Mouse (Mus musculus) liver, embryonic 16.5 days (tissue): ENCODE measurements around the gene 9530053A07Rik. TPM values are rescaled to one million over a fixed set of nuclear protein-coding genes. Genes with fewer than 3 reads are reported as not detected.
"Not testable (repeated sequence)": the region's sequence is repeated elsewhere in the genome, so short reads cannot be mapped to it uniquely, and the experiment has no call there.

ENCODE experiments used
- ATAC-seq: fragments of 200-750 bp; cut with Nextera tagmentation; 2 replicates; pipeline ENCODE4 v1.8.0; 2017; ENCODE audit warnings: low read depth, mild to moderate bottlenecking, moderate number of reproducible peaks, moderate library complexity
- H3K27ac ChIP-seq: fragments of 300-500 bp; sonication (generic); 2 replicates; pipeline ENCODE4 v1.5.1; 2014; ENCODE audit warnings: mild to moderate bottlenecking, low read length
- H3K27me3 ChIP-seq: fragments of 300-500 bp; sonication (generic); 2 replicates; pipeline ENCODE4 v1.6.1; 2014; ENCODE audit warnings: low read depth, low read length, mixed read lengths; ENCODE audit not compliant: control insufficient read depth, insufficient read depth
- H3K36me3 ChIP-seq: fragments of 300-500 bp; sonication (generic); 2 replicates; pipeline ENCODE4 v1.6.1; 2014; ENCODE audit warnings: mild to moderate bottlenecking; ENCODE audit not compliant: control insufficient read depth, insufficient read depth
- H3K4me1 ChIP-seq: fragments of 300-500 bp; sonication (generic); 2 replicates; pipeline ENCODE4 v1.6.1; 2014; ENCODE audit warnings: low read depth, low read length, mixed read lengths; ENCODE audit not compliant: control insufficient read depth
- H3K4me2 ChIP-seq: fragments of 300-500 bp; sonication (generic); 2 replicates; pipeline ENCODE4 v1.6.1; 2014; ENCODE audit warnings: low read depth, low read length, mixed read lengths
- H3K4me3 ChIP-seq: fragments of 300-500 bp; sonication (generic); 2 replicates; pipeline ENCODE4 v1.5.1; 2014; ENCODE audit warnings: low read depth, mild to moderate bottlenecking, low read length
- H3K9ac ChIP-seq: fragments of 300-500 bp; sonication (generic); 2 replicates; pipeline ENCODE4 v1.6.1; 2014; ENCODE audit warnings: low read depth, low read length
- H3K9me3 ChIP-seq: fragments of 300-500 bp; sonication (generic); replicated peaks from 2 replicates; pipeline ENCODE4 v1.6.1; 2016; ENCODE audit warnings: low read length; ENCODE audit not compliant: control insufficient read depth
- WGBS: fragments of 180-500 bp; shearing (Covaris S2); extraction: QIAGEN DNeasy Blood & Tissue Kit; methylation state at CpG from one replicate; pipeline ENCODE4 v1.1.7; 2014; ENCODE audit not compliant: insufficient replicate concordance; 5-methylcytosine and 5-hydroxymethylcytosine counted together
- polyA plus RNA-seq: library from polyadenylated mRNA; unstranded; fragments of >200 nt; fragmentation: Nextera tagmentation; extraction: Ambion mirVana; gene quantifications from 2 replicates; pipeline ENCODE4 v1.2.1, GENCODE M21; 2015

The 9530053A07Rik gene
- polyA plus RNA-seq = not detected in 2 replicates

DNA sequence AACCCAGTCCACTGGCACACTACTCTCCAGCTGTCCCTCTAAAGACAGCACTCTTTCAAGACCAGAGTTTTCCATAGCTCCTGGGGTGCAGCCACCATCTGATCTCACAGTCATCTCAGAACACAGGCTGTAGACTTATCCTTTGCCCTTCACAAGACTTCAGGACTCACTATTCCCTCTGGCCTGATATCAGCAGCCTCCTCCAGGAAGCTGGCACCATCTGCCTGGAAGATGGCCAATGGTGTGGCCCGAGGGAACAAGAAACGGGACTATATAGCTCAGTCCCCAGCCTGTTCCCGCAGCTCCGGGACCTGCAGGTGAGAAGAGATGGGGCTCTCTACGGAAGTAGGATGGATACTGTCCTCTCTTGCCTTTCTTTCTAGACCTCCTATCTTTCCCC lies at the start of gene 9530053A07Rik:
TSS of gene 9530053A07Rik (plus strand) at position 301 of the 400 bp plus-strand sequence.
- 63% methylated on average over 5 of the region's 5 CpGs for WGBS
- H3K9me3 ChIP-seq = no peaks in the 10 kb centered on the region

GRCm38 (mm10) chr7:28084215-28084614 lies 45.1 kb upstream of the 9530053A07Rik start:
- Histone ChIP-seq H3K27ac (no peak overlapping the region), H3K4me3 (no peak overlapping the region), H3K36me3 (no peaks in the 10 kb centered on the region), H3K4me1 (no peaks in the 10 kb centered on the region), H3K9ac (no peak overlapping the region), H3K9me3 (no peaks in the 10 kb centered on the region), H3K27me3 (no peaks in the 10 kb centered on the region), H3K4me2 (no peak overlapping the region)
- no peak for ATAC-seq
- WGBS = 71% methylated on average over 7 of the region's 7 CpGs

More for the DNA sequence above, at the start of gene 9530053A07Rik:
- Histone ChIP-seq H3K27ac (no peak within 1 kb of the TSS), H3K4me3 (no peak within 1 kb of the TSS), H3K27me3 (no peaks in the 10 kb centered on the region), H3K9ac (no peak within 1 kb of the TSS), H3K4me1 (no peaks in the 10 kb centered on the region), H3K4me2 (no peak within 1 kb of the TSS), H3K36me3 (no peaks in the 10 kb centered on the region)
- ATAC-seq = no peak

GRCm38 (mm10) chr7:28086236-28086635 lies 43.0 kb upstream of the 9530053A07Rik start:
- ATAC-seq = no peak
- no peak overlapping the region for H3K4me3 ChIP-seq
- no peaks in the 10 kb centered on the region for H3K36me3 ChIP-seq
- H3K27me3 ChIP-seq = no peaks in the 10 kb centered on the region
- no peak overlapping the region for H3K4me2 ChIP-seq
- no peak overlapping the region for H3K27ac ChIP-seq
- H3K9me3 ChIP-seq = no peaks in the 10 kb centered on the region
- H3K4me1 ChIP-seq = no peaks in the 10 kb centered on the region
- no peak overlapping the region for H3K9ac ChIP-seq
- WGBS = 68% methylated on average over 16 of the region's 16 CpGs

- H3K4me3 ChIP-seq = no peak overlapping the region
Observed at GRCm38 (mm10) chr7:28093541-28093940, 35.7 kb upstream of the 9530053A07Rik start.

GRCm38 (mm10) chr7:28099101-28099500 lies 30.2 kb upstream of the 9530053A07Rik start:
- Histone ChIP-seq H3K9me3 (peaks cover 3% of the 10 kb centered on the region; the same call in 1 of the 2 replicates), H3K36me3 (no peaks in the 10 kb centered on the region), H3K4me1 (no peaks in the 10 kb centered on the region), H3K27me3 (no peaks in the 10 kb centered on the region), H3K9ac (no peak overlapping the region), H3K4me2 (no peak overlapping the region), H3K4me3 (no peak overlapping the region), H3K27ac (no peak overlapping the region)
- no peak for ATAC-seq
- 76% methylated on average over 16 of the region's 16 CpGs for WGBS

More at GRCm38 (mm10) chr7:28093541-28093940, 35.7 kb upstream of the 9530053A07Rik start:
- no peaks in the 10 kb centered on the region for H3K36me3 ChIP-seq
- no peak overlapping the region for H3K9ac ChIP-seq
- no peaks in the 10 kb centered on the region for H3K9me3 ChIP-seq
- ATAC-seq = no peak
- H3K27ac ChIP-seq = no peak overlapping the region
- no peaks in the 10 kb centered on the region for H3K4me1 ChIP-seq
- H3K27me3 ChIP-seq = no peaks in the 10 kb centered on the region
- no peak overlapping the region for H3K4me2 ChIP-seq
- WGBS = 44% methylated on average over 11 of the region's 11 CpGs

DNA sequence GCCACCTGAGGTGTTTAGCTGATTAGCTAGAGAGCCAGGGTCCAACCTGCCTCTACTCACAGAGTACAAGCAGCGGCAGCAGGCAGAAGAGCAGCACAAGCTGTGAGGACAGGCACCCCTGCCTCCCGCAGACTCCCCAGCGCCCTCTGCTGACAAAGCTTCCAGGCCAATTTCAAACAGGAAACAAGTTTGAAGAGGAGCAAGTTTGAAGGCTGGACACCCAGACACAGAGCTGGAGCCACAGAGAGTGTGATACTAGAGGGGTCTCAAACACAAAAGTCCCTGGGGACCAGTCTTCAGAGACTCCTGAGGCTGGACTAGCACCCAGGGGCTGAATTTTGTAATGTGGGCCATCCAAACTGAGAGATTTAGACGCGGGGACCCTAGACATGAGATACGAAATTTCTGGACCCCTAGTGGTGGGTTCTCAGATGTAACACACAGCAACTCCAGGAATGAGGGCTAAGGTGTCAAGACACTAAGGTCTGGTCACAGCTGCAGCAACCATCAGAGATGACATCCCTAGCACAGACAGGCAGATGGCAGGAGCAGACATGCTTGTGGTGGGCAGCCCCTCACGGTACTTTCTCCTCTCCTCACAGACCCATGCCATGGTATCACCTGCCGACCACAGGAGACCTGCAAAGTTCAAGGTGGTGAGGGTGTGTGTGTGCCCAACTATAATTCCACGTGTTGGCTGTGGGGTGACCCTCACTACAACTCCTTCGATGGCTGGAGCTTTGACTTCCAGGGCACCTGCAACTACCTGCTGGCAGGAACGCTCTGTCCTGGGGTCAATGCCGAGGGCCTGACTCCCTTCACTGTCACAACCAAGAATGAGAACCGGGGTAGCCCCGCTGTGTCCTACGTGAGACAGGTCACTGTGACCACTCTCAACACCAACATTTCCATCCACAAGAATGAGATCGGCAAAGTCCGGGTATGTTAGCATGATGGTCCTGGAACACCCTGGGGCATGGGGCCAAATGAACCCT lies 28.4 kb upstream of the 9530053A07Rik start:
- 55% methylated on average over 17 of the region's 17 CpGs for WGBS
- Histone ChIP-seq H3K4me3 (no peak overlapping the region), H3K36me3 (no peaks in the 10 kb centered on the region), H3K9ac (no peak overlapping the region), H3K27ac (no peak overlapping the region), H3K4me1 (no peaks in the 10 kb centered on the region), H3K9me3 (peaks cover 3% of the 10 kb centered on the region; the same call in 1 of the 2 replicates), H3K27me3 (no peaks in the 10 kb centered on the region), H3K4me2 (no peak overlapping the region)
- ATAC-seq = no peak

DNA sequence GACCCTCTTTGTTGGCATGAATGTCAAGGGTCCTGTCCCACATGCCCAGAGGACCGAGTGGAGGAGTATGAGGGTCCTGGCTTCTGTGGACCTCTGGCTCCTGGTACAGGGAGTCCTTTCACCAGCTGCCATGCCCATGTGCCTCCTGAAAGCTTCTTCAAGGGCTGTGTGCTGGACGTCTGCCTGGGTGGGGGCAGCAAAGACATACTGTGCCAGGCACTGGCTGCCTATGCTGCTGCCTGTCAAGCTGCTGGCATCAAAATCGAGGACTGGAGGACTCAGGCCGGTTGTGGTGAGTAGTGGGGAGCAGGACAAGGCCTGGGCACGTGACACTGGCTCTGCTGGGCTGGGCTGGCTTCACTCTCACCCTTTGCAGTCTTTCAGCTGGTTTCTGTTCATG lies 26.3 kb upstream of the 9530053A07Rik start:
- H3K4me3 ChIP-seq, H3K9me3 ChIP-seq, H3K27ac ChIP-seq, ATAC-seq, H3K4me2 ChIP-seq, H3K4me1 ChIP-seq, H3K27me3 ChIP-seq, H3K36me3 ChIP-seq, H3K9ac ChIP-seq: not testable (repeated sequence)
- WGBS = 33% methylated on average over 4 of the region's 5 CpGs

DNA sequence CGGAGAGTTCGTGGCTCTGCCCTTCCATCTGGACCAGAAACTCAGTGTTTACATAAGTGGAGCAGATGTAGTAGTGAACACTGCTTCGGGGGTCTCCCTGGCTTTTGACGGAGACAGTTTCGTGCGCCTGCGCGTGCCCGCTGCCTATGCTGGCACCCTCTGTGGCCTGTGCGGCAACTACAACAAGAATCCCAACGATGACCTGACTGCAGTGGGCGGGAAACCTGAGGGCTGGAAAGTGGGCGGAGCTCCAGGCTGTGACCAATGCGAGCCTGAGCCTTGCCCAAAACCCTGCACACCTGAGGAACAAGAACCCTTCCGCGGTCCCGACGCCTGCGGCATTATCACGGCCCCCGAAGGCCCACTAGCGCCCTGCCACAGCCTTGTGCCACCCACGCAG lies 24.6 kb upstream of the 9530053A07Rik start:
- Histone ChIP-seq H3K9ac (no peak overlapping the region), H3K27ac (no peak overlapping the region), H3K4me2 (no peak overlapping the region), H3K27me3 (no peaks in the 10 kb centered on the region), H3K36me3 (no peaks in the 10 kb centered on the region), H3K9me3 (no peaks in the 10 kb centered on the region), H3K4me1 (no peaks in the 10 kb centered on the region), H3K4me3 (no peak overlapping the region)
- ATAC-seq = no peak
- 7% methylated on average over 23 of the region's 23 CpGs for WGBS

DNA sequence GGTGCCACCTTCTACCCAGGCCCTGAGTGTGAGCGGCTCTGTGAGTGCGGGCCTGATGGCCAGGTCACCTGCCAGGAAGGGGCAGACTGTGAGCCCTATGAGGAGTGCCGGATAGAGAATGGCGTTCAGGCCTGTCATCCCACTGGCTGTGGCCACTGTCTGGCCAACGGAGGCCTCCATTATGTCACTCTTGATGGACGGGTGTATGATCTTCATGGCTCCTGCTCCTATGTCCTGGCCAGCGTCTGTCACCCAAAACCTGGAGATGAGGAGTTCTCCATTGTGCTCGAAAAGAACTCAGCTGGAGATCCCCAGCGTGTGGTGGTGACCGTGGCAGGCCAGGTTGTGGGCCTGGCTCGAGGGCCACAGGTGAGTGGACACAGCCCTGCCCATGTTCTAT lies 23.0 kb upstream of the 9530053A07Rik start:
- Histone ChIP-seq H3K4me1 (no peaks in the 10 kb centered on the region), H3K27ac (no peak overlapping the region), H3K9me3 (no peaks in the 10 kb centered on the region), H3K27me3 (no peaks in the 10 kb centered on the region), H3K4me3 (no peak overlapping the region), H3K9ac (no peak overlapping the region), H3K4me2 (no peak overlapping the region), H3K36me3 (no peaks in the 10 kb centered on the region)
- no peak for ATAC-seq
- WGBS = 73% methylated on average over 11 of the region's 11 CpGs
